Mouse (Mus musculus) limb, embryonic 15.5 days (tissue): Measurements from ENCODE around the gene Stab1. TPM values are rescaled to one million over a fixed set of nuclear protein-coding genes. Genes with fewer than 3 reads are reported as not detected.

Source experiments
- ATAC-seq: fragments of 200-750 bp; cut with Nextera tagmentation; 2 replicates; pipeline ENCODE4 v1.8.0; 2017; ENCODE audit warnings: low read depth, moderate TSS enrichment; ENCODE audit not compliant: insufficient number of reproducible peaks, low FRiP score, low TSS enrichment
- H3K27ac ChIP-seq: fragments of 300-500 bp; sonication (generic); 2 replicates; pipeline ENCODE4 v1.5.1; 2015; ENCODE audit warnings: moderate library complexity, mild to moderate bottlenecking, inconsistent platforms
- H3K27me3 ChIP-seq: fragments of 300-500 bp; sonication (generic); 2 replicates; pipeline ENCODE4 v1.6.1; 2015; ENCODE audit warnings: inconsistent platforms
- H3K36me3 ChIP-seq: fragments of 300-500 bp; sonication (generic); 2 replicates; pipeline ENCODE4 v1.6.1; 2015; ENCODE audit warnings: inconsistent platforms
- H3K4me1 ChIP-seq: fragments of 300-500 bp; sonication (generic); 2 replicates; pipeline ENCODE4 v1.6.1; 2015; ENCODE audit warnings: inconsistent platforms
- H3K4me2 ChIP-seq: fragments of 300-500 bp; sonication (generic); 2 replicates; pipeline ENCODE4 v1.6.1; 2015; ENCODE audit warnings: mild to moderate bottlenecking, inconsistent platforms
- H3K4me3 ChIP-seq: fragments of 300-500 bp; sonication (generic); 2 replicates; pipeline ENCODE4 v1.5.1; 2015; ENCODE audit warnings: mild to moderate bottlenecking, inconsistent platforms
- H3K9ac ChIP-seq: fragments of 300-500 bp; sonication (generic); 2 replicates; pipeline ENCODE4 v1.6.1; 2015; ENCODE audit warnings: inconsistent platforms
- H3K9me3 ChIP-seq: fragments of 300-500 bp; sonication (generic); 2 replicates; pipeline ENCODE4 v1.6.1; 2016; ENCODE audit warnings: inconsistent platforms
- WGBS: fragments of 180-500 bp; shearing (Covaris S2); methylation state at CpG from one replicate; pipeline ENCODE4 v1.1.7; 2015; 5-methylcytosine and 5-hydroxymethylcytosine counted together
- polyA plus RNA-seq: library from polyadenylated mRNA; unstranded; fragments of >200 nt; fragmentation: Nextera tagmentation; extraction: Ambion mirVana; gene quantifications from 2 replicates; pipeline ENCODE4 v1.2.1, GENCODE M21; 2015

Gene Stab1
- polyA plus RNA-seq, 1 experiment from 2014 or later = 42.5 TPM

DNA sequence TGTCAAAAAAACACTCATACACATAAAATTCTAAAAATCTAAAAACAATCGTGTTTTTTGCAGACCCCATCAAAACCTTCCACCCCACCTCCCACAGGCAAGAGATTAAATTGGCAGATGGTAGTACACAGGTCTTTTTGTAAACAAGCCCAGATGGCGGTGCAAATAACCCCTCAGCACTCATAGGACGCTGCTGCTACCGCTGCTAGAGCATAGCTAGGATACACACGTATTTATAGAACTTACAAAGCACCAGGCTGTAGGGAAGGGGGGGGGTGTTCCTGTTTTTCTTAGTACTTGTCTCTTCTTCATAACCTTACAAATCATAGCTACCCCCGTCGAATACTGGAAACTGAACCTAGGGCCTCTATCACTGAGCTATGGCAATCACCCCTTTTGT is 25.4 kb upstream of the Stab1 start:
- 81% methylated on average over 7 of the region's 7 CpGs for WGBS
- no peak for ATAC-seq
- no peak overlapping the region for H3K9ac ChIP-seq
- H3K9me3 ChIP-seq = no peaks in the 10 kb centered on the region
- H3K27ac ChIP-seq = no peak overlapping the region
- H3K4me3 ChIP-seq = no peak overlapping the region
- 0 out of 2 replicates have a peak, but pooled peaks cover 6% of the 10 kb centered on the region for H3K4me1 ChIP-seq
- H3K4me2 ChIP-seq = no peak overlapping the region
- no peaks in the 10 kb centered on the region for H3K27me3 ChIP-seq
- peaks cover 86% of the 10 kb centered on the region for H3K36me3 ChIP-seq

DNA sequence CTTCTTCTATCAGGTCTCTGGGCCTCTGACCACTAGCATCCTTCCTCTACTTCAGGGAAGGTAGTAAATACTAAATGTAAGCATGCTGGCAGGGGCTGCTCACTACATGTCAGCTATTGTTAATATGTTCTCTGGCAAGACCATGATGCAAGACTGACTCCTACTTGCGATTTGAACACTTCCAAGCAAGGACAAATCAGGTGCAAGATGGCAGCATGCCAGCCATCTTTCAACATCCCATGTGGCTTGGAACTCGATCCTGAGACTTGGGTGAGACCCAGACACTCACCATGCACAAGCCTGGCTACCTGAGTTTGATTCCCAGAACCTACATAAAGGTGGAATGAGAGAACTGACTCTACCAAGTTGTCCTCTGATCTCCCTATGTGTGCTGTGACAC is 23.5 kb upstream of the Stab1 start:
- ATAC-seq = no peak
- H3K9me3 ChIP-seq = no peaks in the 10 kb centered on the region
- no peak overlapping the region for H3K27ac ChIP-seq
- no peak overlapping the region for H3K4me3 ChIP-seq
- no peaks in the 10 kb centered on the region for H3K27me3 ChIP-seq
- WGBS = 61% methylated on average over 2 of the region's 2 CpGs
- H3K36me3 ChIP-seq = peaks cover 95% of the 10 kb centered on the region
- H3K9ac ChIP-seq = no peak overlapping the region
- 0 out of 2 replicates have a peak, but pooled peaks cover 6% of the 10 kb centered on the region for H3K4me1 ChIP-seq
- H3K4me2 ChIP-seq = no peak overlapping the region

DNA sequence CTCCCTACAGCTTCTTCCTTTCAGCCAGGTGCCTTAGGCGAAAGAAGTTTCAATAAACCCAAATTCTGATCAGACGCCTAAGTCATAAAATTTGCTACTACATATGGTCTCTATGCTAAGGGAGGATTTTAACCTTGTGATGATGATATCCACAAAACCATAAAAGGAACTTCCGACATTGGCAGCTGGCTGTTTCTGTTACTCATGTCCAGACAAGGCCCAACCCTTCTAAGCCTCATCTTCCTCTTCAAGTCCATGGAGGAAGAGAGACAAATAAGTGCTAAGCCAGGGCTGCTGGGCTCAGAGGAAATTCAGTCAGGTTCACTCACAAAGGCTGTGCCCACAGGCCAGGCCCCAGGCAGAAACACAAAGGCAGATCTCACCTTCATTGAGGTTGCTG is 20.9 kb upstream of the Stab1 start:
- H3K36me3 ChIP-seq = peaks cover 99% of the 10 kb centered on the region
- peak overlapping the region; percentile 22; the same call in 1 of the 2 replicates for H3K27ac ChIP-seq
- no peaks in the 10 kb centered on the region for H3K9me3 ChIP-seq
- H3K27me3 ChIP-seq = no peaks in the 10 kb centered on the region
- no peak overlapping the region for H3K4me3 ChIP-seq
- H3K9ac ChIP-seq = no peak overlapping the region
- 83% methylated on average over 3 of the region's 3 CpGs for WGBS
- H3K4me2 ChIP-seq = no peak overlapping the region
- no peak for ATAC-seq
- H3K4me1 ChIP-seq = no peaks in the 10 kb centered on the region

DNA sequence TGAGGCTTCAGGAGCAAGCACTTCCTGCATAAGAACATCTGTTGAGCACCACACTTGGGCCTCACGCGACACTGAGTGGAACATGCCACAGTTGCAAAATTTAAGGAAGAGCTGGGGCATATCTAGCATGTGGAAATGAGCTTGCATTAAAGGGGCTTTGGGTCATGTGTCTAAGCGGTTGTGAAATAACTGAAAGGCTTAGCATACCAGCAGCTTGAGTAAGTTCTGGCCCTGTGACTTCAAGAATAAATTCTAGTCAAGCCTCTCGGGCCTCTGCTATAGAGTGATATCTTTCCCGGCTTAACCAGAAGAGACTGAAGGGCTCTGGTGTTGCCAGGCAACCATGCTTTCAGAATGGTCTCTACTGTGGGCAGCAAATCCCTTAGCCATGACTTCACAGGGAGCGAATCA is 20.3 kb upstream of the Stab1 start:
- no peak for ATAC-seq
- Histone ChIP-seq H3K9me3 (no peaks in the 10 kb centered on the region), H3K27me3 (no peaks in the 10 kb centered on the region), H3K36me3 (peaks cover 100% of the 10 kb centered on the region), H3K27ac (peak overlapping the region; percentile 22; the same call in 1 of the 2 replicates), H3K9ac (no peak overlapping the region), H3K4me3 (no peak overlapping the region), H3K4me2 (no peak overlapping the region), H3K4me1 (no peaks in the 10 kb centered on the region)
- 79% methylated on average over 6 of the region's 6 CpGs for WGBS

DNA sequence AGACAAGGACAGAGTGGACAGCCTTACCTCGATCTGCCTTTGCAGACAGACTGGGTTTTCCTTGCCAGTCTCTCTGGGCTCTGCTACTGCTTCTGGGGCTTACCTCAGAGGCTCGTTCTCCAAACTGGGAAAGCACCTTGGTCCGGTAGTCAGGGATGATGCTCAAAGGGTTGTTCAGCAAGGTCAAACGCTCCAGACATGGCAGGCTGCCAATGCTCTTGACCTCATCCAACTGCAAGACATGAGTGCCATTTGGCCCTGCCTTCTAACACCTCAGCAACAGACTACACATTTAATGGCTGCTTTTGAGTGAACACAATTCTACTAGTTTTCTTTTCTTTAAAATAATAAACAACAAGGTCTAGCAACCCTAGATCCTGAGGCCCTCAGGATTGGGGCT is 18.2 kb upstream of the Stab1 start:
- WGBS = 86% methylated on average over 4 of the region's 4 CpGs
- ATAC-seq = no peak
- H3K4me1 ChIP-seq = no peaks in the 10 kb centered on the region

DNA sequence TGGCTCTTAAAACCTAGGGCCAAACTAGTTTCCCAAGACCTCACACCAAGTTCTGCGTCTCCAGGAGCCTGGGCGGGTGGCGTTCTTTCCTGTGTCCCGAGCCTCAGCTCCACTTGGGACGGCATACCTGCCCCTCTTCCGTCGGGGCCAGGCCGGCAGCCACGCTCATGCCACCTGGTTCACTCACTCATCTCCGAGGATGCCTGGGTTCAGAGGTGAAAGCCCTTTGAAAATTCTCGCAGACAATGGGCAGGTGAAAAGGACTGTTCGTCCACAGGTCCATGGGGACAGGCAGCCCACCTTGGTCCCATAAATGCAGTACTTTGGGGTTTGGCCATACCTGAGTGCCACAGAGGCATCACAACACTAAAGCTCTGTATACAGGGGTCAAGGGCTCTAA is 15.8 kb upstream of the Stab1 start:
- Histone ChIP-seq H3K4me3 (no peak overlapping the region), H3K27me3 (no peaks in the 10 kb centered on the region), H3K4me2 (no peak overlapping the region), H3K9me3 (no peaks in the 10 kb centered on the region), H3K27ac (peak overlapping the region; percentile 27; the same call in 1 of the 2 replicates), H3K4me1 (no peaks in the 10 kb centered on the region), H3K9ac (no peak overlapping the region), H3K36me3 (peaks cover 100% of the 10 kb centered on the region)
- 88% methylated on average over 12 of the region's 12 CpGs for WGBS
- no peak for ATAC-seq

More for the DNA sequence above, 18.2 kb upstream of the Stab1 start:
- Histone ChIP-seq H3K4me3 (no peak overlapping the region), H3K9me3 (no peaks in the 10 kb centered on the region), H3K27me3 (no peaks in the 10 kb centered on the region), H3K36me3 (peaks cover 100% of the 10 kb centered on the region), H3K4me2 (no peak overlapping the region), H3K27ac (no peak overlapping the region; the same call in 1 of the 2 replicates), H3K9ac (no peak overlapping the region)

DNA sequence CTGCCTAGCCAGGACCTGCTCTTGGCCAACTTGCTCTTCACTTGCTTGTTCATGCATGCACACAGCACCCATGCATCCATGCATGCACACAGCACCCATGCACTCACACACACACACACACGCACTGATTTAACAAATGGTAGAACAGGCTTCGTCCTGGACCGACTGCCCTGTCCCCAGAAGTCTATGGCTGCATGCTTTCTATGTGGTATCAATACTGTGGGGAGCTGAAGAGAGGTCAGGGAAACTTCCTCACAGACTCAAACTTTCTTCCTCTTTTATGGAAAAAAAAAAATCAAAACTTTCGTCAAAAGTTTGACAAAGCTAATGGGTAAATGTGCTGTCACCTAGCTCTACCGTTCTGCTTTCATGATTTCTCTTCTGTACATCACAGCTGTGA is 15.1 kb upstream of the Stab1 start:
- no peak for ATAC-seq
- H3K4me3 ChIP-seq = no peak overlapping the region
- H3K9me3 ChIP-seq = no peaks in the 10 kb centered on the region
- H3K4me1 ChIP-seq = no peaks in the 10 kb centered on the region
- peak overlapping the region; percentile 38; the same call in 1 of the 2 replicates for H3K27ac ChIP-seq
- H3K9ac ChIP-seq = no peak overlapping the region
- H3K36me3 ChIP-seq = peaks cover 100% of the 10 kb centered on the region
- no peaks in the 10 kb centered on the region for H3K27me3 ChIP-seq
- WGBS = 84% methylated on average over 5 of the region's 5 CpGs
- H3K4me2 ChIP-seq = no peak overlapping the region

DNA sequence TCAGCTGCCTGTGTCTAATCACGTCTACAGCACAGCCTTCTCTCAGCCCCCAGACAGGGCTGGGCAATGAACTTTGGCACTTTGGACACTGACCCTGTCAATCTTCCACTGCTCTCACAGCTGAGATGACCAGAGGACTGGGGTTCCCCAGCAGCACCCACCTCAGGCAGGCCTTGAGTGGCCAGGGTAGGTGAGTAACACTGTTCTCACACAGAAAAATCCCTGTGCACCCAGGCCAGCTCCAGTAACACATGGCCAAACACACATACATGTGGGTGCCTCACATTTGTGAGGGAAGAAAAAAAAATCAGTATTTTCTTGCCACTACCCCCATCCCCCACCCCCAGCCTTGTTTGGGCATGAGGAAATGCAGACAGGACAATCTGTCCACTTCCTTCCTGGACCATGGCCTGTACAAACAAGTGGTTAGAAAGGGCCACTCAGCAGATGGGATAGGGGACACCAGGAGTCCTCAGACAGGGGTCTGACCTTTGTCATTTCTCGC is 14.4 kb upstream of the Stab1 start:
- peak overlapping the region; percentile 38; the same call in 1 of the 2 replicates for H3K27ac ChIP-seq
- WGBS = 83% methylated on average over 2 of the region's 2 CpGs
- no peaks in the 10 kb centered on the region for H3K9me3 ChIP-seq
- ATAC-seq = no peak
- H3K36me3 ChIP-seq = peaks cover 98% of the 10 kb centered on the region
- no peak overlapping the region for H3K4me2 ChIP-seq
- H3K27me3 ChIP-seq = no peaks in the 10 kb centered on the region
- no peak overlapping the region for H3K9ac ChIP-seq
- no peaks in the 10 kb centered on the region for H3K4me1 ChIP-seq
- H3K4me3 ChIP-seq = no peak overlapping the region

DNA sequence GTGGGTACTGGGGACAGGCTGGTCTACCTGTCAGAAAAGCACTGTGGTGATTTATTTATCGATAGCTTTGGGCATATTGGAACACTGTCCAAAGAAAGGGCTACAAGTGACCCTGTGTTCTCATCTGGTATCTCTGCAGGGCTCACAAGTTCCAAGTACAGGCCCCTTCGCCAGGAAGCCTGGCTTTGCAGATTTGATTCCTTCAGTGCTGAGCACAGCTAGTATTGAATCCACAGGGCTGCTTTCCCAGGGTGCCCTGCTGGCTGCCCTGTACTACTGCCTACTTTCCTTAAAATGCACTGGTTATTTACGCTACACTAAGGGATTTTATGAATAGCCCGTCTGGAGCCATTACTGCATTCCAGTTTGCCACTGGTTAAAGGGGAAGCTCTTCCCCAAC is 13.1 kb upstream of the Stab1 start:
- Histone ChIP-seq H3K9ac (no peak overlapping the region), H3K27ac (no peak overlapping the region), H3K4me2 (no peak overlapping the region), H3K4me1 (no peaks in the 10 kb centered on the region), H3K27me3 (no peaks in the 10 kb centered on the region), H3K36me3 (peaks cover 98% of the 10 kb centered on the region), H3K9me3 (no peaks in the 10 kb centered on the region), H3K4me3 (no peak overlapping the region)
- 74% methylated on average over 4 of the region's 4 CpGs for WGBS
- ATAC-seq = no peak

DNA sequence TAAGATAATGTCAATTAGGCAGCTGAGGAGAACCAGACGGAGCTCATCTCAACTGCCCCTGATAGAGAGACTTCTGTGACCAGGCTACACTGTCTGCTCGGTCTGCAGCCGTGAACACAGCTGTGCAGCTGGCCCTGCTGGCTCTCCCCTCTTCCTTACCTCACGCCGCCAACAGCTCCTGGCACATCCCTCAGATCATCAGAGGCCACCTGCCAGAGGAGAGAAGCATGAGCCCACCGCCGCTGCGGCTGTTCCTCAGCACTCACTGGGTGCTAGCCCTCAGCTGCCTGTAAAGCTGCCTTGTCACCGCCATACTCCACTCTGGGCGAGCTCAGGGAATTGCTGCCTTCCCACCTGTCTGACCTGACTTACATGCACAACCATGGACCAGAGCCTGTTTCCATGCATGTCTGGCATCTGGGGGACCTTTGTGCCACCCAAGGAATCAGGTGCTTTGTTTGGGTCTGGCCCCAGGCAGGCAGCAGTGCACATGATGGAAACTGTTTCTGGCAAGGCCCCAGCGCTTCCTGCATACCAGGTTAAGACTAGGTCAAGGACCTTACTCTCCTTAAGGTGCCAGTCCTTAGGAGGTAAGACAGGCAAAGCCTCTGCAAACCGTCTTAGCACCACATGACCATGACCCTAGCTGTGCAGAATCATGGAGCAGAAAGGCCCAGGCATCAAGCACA is 11.4 kb upstream of the Stab1 start:
- Histone ChIP-seq H3K9me3 (no peaks in the 10 kb centered on the region), H3K4me3 (no peak overlapping the region), H3K36me3 (peaks cover 98% of the 10 kb centered on the region), H3K9ac (no peak overlapping the region), H3K4me1 (no peaks in the 10 kb centered on the region), H3K27me3 (no peaks in the 10 kb centered on the region), H3K27ac (no peak overlapping the region; the same call in 1 of the 2 replicates), H3K4me2 (no peak overlapping the region)
- WGBS = 86% methylated on average over 12 of the region's 12 CpGs
- no peak for ATAC-seq

DNA sequence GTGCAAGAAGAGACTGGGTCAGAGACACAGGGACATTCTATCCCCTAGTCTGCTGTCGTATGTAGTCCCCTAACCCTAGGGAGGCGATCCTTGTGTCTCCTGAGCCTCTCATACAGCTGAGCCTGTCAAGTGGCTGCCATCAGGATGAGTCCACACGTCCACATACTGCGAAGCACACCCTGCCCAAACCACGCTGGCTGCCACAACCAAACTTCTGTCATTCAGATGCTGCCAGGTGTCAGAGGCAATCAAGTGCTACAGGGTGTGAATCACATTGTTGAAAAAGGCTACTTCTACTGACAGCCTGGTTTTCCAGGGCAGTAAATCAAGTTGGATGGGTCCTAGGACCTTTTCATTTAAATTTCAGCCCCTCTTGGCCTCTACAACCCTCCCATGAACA is 9.3 kb upstream of the Stab1 start:
- no peaks in the 10 kb centered on the region for H3K9me3 ChIP-seq
- H3K27me3 ChIP-seq = no peaks in the 10 kb centered on the region
- no peak for ATAC-seq
- peaks cover 98% of the 10 kb centered on the region for H3K36me3 ChIP-seq
- no peak overlapping the region for H3K9ac ChIP-seq
- no peak overlapping the region for H3K4me2 ChIP-seq
- H3K4me1 ChIP-seq = no peaks in the 10 kb centered on the region
- H3K4me3 ChIP-seq = no peak overlapping the region
- 91% methylated on average over 5 of the region's 5 CpGs for WGBS
- no peak overlapping the region for H3K27ac ChIP-seq

DNA sequence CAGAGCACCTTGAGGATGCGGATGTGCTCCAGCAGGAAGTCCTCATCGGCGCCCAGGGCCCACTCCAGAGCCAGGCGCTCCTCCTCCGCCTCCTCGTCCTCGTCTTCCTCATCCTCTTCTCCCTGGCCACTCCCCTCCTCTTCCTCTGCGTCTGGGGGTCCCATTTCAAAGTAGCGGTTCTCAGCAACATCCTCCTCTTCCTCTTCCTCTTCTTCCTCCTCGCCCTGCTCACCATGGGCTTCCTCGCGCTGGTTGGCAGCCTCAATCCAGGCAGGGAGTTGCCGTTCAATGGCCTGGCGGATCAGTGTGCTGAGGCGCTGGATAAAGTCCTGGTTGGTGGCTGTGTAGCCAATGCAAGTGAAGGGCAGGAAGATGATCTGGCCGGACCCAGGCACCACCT is 8.8 kb upstream of the Stab1 start:
- no peaks in the 10 kb centered on the region for H3K27me3 ChIP-seq
- H3K9ac ChIP-seq = no peak overlapping the region
- ATAC-seq = no peak
- no peaks in the 10 kb centered on the region for H3K9me3 ChIP-seq
- no peak overlapping the region for H3K4me2 ChIP-seq
- no peak overlapping the region for H3K4me3 ChIP-seq
- 91% methylated on average over 16 of the region's 16 CpGs for WGBS
- H3K27ac ChIP-seq = no peak overlapping the region
- no peaks in the 10 kb centered on the region for H3K4me1 ChIP-seq
- H3K36me3 ChIP-seq = peaks cover 98% of the 10 kb centered on the region
